Mouse (Mus musculus): ENCODE measurements around the gene Apbb1. TPM values are rescaled to one million over a fixed set of nuclear protein-coding genes. Genes with fewer than 3 reads are reported as not detected.

Gene Apbb1
- polyA plus RNA-seq, 1 experiment from 2014 or later = 106 TPM

DNA sequence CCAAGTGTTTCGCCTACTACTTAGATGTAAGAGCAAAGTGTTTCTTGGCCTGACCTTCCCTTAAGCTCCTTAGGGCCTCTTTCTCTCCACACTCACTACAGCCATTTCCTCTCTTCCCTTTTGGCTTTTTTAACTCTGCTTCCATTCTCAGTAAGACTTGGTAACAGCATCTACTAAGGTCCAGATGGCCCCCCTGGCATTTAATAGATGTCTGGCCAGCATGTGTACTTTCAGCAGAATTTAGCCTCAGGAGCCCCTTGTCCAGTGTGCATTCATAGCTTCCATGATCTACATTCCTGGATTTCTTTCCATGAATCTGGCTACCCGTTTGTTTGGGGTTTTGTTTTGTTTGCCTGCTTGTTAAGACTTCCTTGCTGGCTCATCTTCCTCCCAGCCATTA is 3.0 kb downstream of the Apbb1 start:
- no peaks in the 10 kb centered on the region for H3K27me3 ChIP-seq (ENCODE audit: control insufficient read depth, insufficient read depth, low read length)
- no peaks in the 10 kb centered on the region for H3K9me3 ChIP-seq (ENCODE audit: control insufficient read depth, low read length)
- DNase-seq (ENCODE audit: low spot score) (no peak), ATAC-seq (replicated peaks; ENCODE audit: low FRiP score) (no peak)
- H3K4me1 ChIP-seq (replicated peaks; ENCODE audit: control insufficient read depth, insufficient read depth, low read length) = peaks cover 4% of the 10 kb centered on the region
- no peak overlapping the region for H3K4me2 ChIP-seq (ENCODE audit: low read depth, low read length, severe bottlenecking)
- H3K27ac ChIP-seq (ENCODE audit: low read depth, low read length) = no peak overlapping the region
- 78% methylated on average over 2 of the region's 2 CpGs for whole genome bisulfite sequencing
- H3K36me3 ChIP-seq (ENCODE audit: control insufficient read depth, insufficient read depth, low read length) = peaks cover under 1% of the 10 kb centered on the region; the same call in 1 of the 2 replicates
- no peak overlapping the region for H3K4me3 ChIP-seq (ENCODE audit: low read depth, low read length)
- H3K9ac ChIP-seq (ENCODE audit: low read length) = no peak overlapping the region

DNA sequence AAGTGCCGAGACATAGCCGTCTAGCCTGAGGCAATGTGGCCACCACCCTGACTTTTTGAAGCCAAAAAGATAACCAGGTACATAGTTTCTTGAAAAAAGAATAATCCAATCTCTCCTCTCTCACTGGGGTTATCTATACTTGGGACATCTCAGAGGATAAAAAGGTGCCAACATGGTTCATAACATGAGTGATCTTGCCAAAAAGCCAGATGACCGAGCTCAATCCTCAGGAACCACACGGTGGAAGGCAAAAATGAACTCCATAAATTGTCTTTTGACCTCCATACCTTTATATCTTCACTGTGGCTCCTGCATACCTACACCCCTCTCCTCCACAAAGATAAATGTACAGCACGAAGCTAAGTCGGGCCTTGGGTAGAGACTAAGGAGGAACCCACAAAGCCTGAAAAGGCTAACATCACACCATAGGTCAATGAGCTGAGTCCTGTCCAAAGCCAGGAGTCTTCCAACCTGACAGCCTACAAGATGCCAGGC is 4.0 kb downstream of the Apbb1 start:
- ATAC-seq (replicated peaks; ENCODE audit: low FRiP score) (no peak), DNase-seq (ENCODE audit: low spot score) (no peak)
- peaks cover 4% of the 10 kb centered on the region for H3K4me1 ChIP-seq (replicated peaks; ENCODE audit: control insufficient read depth, insufficient read depth, low read length)
- no peak overlapping the region for H3K27ac ChIP-seq (ENCODE audit: low read depth, low read length)
- H3K27me3 ChIP-seq (ENCODE audit: control insufficient read depth, insufficient read depth, low read length) = no peaks in the 10 kb centered on the region
- H3K4me3 ChIP-seq (ENCODE audit: low read depth, low read length) = no peak overlapping the region
- no peak overlapping the region for H3K4me2 ChIP-seq (ENCODE audit: low read depth, low read length, severe bottlenecking)
- H3K36me3 ChIP-seq (ENCODE audit: control insufficient read depth, insufficient read depth, low read length) = peaks cover 3% of the 10 kb centered on the region; the same call in 1 of the 2 replicates
- no peaks in the 10 kb centered on the region for H3K9me3 ChIP-seq (ENCODE audit: control insufficient read depth, low read length)
- H3K9ac ChIP-seq (ENCODE audit: low read length) = no peak overlapping the region
- WGBS = 93% methylated on average over 6 of the region's 6 CpGs

DNA sequence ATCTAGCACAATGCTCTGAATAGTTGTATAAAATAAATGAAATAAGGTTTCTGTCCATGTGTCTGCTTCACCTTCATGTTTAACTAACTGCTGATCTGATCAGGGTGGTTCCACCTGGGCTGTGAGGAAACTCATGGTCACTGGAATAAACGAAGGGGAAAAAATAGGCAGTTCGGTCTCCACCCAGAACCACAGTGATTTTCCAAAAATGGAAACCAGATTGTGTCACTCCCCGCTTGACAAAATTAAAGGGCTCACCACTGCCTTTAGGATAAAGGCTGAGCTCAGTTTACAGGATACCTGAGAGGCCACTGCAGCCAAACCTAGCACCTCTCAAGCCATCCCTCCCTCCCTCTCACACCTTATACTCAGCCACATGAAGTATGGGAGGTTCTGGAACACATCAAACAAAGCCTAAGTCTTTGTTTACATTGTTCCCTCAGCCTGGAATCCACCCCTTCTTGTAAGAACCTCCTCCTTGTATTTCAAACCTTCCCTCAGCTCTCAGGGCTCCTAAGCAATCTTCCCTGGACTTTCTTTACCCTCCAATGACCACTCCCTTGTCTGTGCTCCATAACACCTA is 5.2 kb downstream of the Apbb1 start:
- ATAC-seq (replicated peaks; ENCODE audit: low FRiP score) = no peak
- 91% methylated on average over 3 of the region's 3 CpGs for whole genome bisulfite sequencing
- Histone ChIP-seq H3K27me3 (ENCODE audit: control insufficient read depth, insufficient read depth, low read length) (no peaks in the 10 kb centered on the region), H3K27ac (ENCODE audit: low read depth, low read length) (no peak overlapping the region), H3K9me3 (ENCODE audit: control insufficient read depth, low read length) (no peaks in the 10 kb centered on the region), H3K4me1 (replicated peaks; ENCODE audit: control insufficient read depth, insufficient read depth, low read length) (peaks cover 4% of the 10 kb centered on the region), H3K4me3 (ENCODE audit: low read depth, low read length) (no peak overlapping the region), H3K36me3 (ENCODE audit: control insufficient read depth, insufficient read depth, low read length) (peaks cover 3% of the 10 kb centered on the region; the same call in 1 of the 2 replicates), H3K4me2 (ENCODE audit: low read depth, low read length, severe bottlenecking) (no peak overlapping the region), H3K9ac (ENCODE audit: low read length) (no peak overlapping the region)
- no peak for DNase-seq (ENCODE audit: low spot score)

DNA sequence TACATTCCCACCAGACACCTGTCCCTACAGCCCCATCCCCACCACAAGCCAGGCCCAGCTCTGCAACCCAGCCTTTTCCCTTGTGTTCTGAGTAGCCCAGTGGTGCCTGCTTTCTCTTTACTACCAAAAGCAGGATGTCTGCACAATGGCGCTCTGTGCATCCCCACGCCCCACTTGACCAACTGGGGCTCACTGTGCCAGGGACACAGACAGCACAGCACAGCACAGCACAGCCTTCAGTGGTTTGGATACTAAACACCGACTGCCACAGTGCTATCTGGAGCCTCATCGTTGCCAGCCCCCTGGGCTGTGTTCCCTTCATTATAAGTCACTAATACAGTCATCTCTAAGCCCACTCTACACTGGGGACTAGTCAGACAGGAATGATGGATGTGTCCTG is 6.9 kb downstream of the Apbb1 start:
- no peak overlapping the region for H3K9ac ChIP-seq (ENCODE audit: low read length)
- no peak overlapping the region for H3K4me2 ChIP-seq (ENCODE audit: low read depth, low read length, severe bottlenecking)
- H3K4me3 ChIP-seq (ENCODE audit: low read depth, low read length) = no peak overlapping the region
- ATAC-seq (replicated peaks; ENCODE audit: low FRiP score) = no peak
- peaks cover 3% of the 10 kb centered on the region; the same call in 1 of the 2 replicates for H3K36me3 ChIP-seq (ENCODE audit: control insufficient read depth, insufficient read depth, low read length)
- WGBS = 95% methylated on average over 4 of the region's 4 CpGs
- peaks cover 5% of the 10 kb centered on the region for H3K4me1 ChIP-seq (replicated peaks; ENCODE audit: control insufficient read depth, insufficient read depth, low read length)
- no peaks in the 10 kb centered on the region for H3K9me3 ChIP-seq (ENCODE audit: control insufficient read depth, low read length)
- no peak overlapping the region for H3K27ac ChIP-seq (ENCODE audit: low read depth, low read length)
- H3K27me3 ChIP-seq (ENCODE audit: control insufficient read depth, insufficient read depth, low read length) = no peaks in the 10 kb centered on the region
- no peak for DNase-seq (ENCODE audit: low spot score)

DNA sequence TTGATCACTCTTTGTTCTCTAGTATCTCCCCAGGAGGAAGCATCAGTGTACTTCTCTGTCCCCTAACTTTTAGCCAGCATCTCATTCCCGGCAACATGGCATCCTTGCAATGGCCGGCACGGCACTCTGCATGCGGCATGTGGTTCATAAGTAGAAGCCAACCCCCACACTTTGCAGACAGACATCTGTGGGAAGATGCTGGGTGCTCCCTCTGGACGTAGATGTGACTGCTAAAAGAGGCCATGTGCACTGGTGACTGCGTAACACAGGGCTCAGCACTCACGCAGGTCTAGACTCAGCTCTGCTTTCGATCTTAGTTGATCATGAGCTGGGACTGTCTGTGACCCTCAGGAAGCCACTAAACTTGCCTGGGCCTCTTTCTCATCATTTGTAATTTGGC is 8.5 kb downstream of the Apbb1 start:
- H3K9ac ChIP-seq (ENCODE audit: low read length) = no peak overlapping the region
- ATAC-seq (replicated peaks; ENCODE audit: low FRiP score) (no peak), DNase-seq (ENCODE audit: low spot score) (no peak)
- H3K27me3 ChIP-seq (ENCODE audit: control insufficient read depth, insufficient read depth, low read length) = no peaks in the 10 kb centered on the region
- 95% methylated on average over 8 of the region's 8 CpGs for WGBS
- no peaks in the 10 kb centered on the region for H3K9me3 ChIP-seq (ENCODE audit: control insufficient read depth, low read length)
- H3K4me2 ChIP-seq (ENCODE audit: low read depth, low read length, severe bottlenecking) = no peak overlapping the region
- H3K4me3 ChIP-seq (ENCODE audit: low read depth, low read length) = no peak overlapping the region
- H3K4me1 ChIP-seq (replicated peaks; ENCODE audit: control insufficient read depth, insufficient read depth, low read length) = peaks cover 14% of the 10 kb centered on the region
- no peak overlapping the region for H3K27ac ChIP-seq (ENCODE audit: low read depth, low read length)
- peaks cover 3% of the 10 kb centered on the region; the same call in 1 of the 2 replicates for H3K36me3 ChIP-seq (ENCODE audit: control insufficient read depth, insufficient read depth, low read length)

DNA sequence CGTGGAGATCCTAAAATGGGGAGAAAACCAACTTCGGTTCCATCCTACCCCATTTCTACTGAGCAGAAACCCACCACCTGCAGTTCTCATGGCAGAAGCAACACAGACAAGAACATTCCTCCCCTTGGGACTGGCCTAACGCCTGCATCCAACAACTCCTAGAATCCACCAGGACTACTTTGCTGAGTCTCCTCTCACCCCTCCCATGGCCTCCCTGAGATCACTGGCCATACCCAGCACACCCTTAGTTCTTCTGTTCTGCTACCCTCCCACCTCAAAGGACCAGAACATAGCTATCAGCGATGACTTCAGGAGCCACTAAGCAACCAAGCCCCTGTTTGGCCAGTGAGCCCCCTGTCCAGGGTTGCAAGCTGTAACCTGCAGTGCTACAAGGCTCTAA is 10.7 kb downstream of the Apbb1 start:
- no peak overlapping the region for H3K4me2 ChIP-seq (ENCODE audit: low read depth, low read length, severe bottlenecking)
- peaks cover 3% of the 10 kb centered on the region; the same call in 1 of the 2 replicates for H3K36me3 ChIP-seq (ENCODE audit: control insufficient read depth, insufficient read depth, low read length)
- H3K4me3 ChIP-seq (ENCODE audit: low read depth, low read length) = no peak overlapping the region
- ATAC-seq (replicated peaks; ENCODE audit: low FRiP score) (no peak), DNase-seq (ENCODE audit: low spot score) (no peak)
- H3K27me3 ChIP-seq (ENCODE audit: control insufficient read depth, insufficient read depth, low read length) = no peaks in the 10 kb centered on the region
- no peaks in the 10 kb centered on the region for H3K9me3 ChIP-seq (ENCODE audit: control insufficient read depth, low read length)
- H3K9ac ChIP-seq (ENCODE audit: low read length) = no peak overlapping the region
- no peak overlapping the region for H3K27ac ChIP-seq (ENCODE audit: low read depth, low read length)
- 75% methylated on average over 4 of the region's 4 CpGs for WGBS
- H3K4me1 ChIP-seq (replicated peaks; ENCODE audit: control insufficient read depth, insufficient read depth, low read length) = peaks cover 14% of the 10 kb centered on the region

DNA sequence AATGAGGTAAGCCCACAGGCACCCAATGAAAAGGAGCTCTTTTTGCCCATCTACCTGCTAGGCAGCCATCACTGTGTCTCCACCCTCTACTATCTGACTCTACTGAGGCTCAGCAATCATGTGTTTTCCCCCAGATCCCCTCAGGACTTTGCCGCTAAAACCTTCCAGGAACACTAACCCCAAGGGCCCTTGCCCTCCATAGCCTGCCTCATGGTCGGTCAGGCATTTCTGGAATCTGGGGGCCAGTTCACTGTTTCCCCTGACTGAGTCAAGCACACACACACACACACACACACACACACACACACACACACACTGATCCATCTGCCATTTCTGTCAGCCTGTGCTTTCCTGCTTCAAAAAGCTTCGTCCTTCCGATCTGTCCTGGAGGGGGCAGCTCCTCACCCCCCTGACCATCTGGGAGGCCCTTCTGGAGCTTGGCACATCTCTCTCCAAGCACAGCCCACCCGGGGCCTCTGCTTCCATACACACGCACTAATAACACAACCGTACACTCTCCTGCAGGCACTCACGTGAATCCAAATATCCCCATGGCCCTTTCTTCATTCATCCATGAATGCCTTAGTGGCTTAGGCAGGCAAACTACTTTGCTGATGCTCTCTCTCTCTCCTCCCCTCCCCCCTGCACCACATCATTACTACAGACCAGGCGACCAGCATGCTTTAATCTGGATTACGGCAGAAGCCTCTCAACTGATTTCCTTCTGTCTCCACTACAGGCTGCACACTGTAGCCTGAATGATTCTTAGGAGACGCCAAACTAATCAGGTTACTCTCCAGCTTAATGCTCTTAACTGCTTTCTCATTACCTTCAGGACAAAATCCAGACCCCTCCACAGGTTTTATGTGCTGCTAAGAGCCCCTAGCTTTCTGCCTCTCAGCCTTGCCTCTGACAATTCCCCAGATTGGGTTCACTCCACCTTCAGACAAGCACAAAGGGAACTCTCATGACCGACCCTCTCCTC is 11.6 kb downstream of the Apbb1 start:
- DNase-seq (ENCODE audit: low spot score) (no peak), ATAC-seq (replicated peaks; ENCODE audit: low FRiP score) (peak; percentile 31)
- WGBS = 16% methylated on average over 12 of the region's 12 CpGs
- Histone ChIP-seq H3K4me2 (ENCODE audit: low read depth, low read length, severe bottlenecking) (peak overlapping the region; percentile 12; the same call in 1 of the 2 replicates), H3K36me3 (ENCODE audit: control insufficient read depth, insufficient read depth, low read length) (peaks cover 3% of the 10 kb centered on the region; the same call in 1 of the 2 replicates), H3K9ac (ENCODE audit: low read length) (peak overlapping the region; percentile 37), H3K27ac (ENCODE audit: low read depth, low read length) (peak overlapping the region; percentile 66), H3K4me3 (ENCODE audit: low read depth, low read length) (no peak overlapping the region), H3K27me3 (ENCODE audit: control insufficient read depth, insufficient read depth, low read length) (no peaks in the 10 kb centered on the region), H3K9me3 (ENCODE audit: control insufficient read depth, low read length) (no peaks in the 10 kb centered on the region), H3K4me1 (replicated peaks; ENCODE audit: control insufficient read depth, insufficient read depth, low read length) (peaks cover 14% of the 10 kb centered on the region)

DNA sequence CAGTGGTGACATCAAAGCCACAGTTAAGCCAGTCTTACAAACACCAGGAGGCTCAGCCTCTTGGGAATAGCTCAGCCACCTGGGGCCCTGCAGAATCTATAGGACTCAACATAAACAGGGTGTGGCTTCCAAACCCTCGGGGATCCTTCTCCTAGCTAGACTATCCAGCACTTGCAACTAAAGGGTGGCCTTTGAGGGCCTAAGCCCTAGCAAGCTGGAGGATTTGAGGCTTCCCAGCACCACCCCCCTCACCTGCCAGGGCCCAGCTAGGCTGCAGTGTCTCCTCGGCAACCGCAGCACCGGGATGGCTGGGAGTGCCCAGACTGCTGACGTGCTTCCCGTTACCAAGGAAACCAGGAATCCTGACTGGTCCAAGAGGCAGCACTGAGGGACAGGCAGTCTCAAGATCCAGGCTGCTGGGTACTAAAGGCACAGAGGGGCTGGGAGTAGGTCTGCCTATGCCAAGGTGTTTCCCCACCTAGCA is 12.4 kb downstream of the Apbb1 start:
- ATAC-seq (replicated peaks; ENCODE audit: low FRiP score) (peak; percentile 89), DNase-seq (ENCODE audit: low spot score) (peak; percentile 78)
- Histone ChIP-seq H3K27me3 (ENCODE audit: control insufficient read depth, insufficient read depth, low read length) (no peaks in the 10 kb centered on the region), H3K36me3 (ENCODE audit: control insufficient read depth, insufficient read depth, low read length) (peaks cover 3% of the 10 kb centered on the region; the same call in 1 of the 2 replicates), H3K9ac (ENCODE audit: low read length) (no peak overlapping the region; the same call in 1 of the 2 replicates), H3K9me3 (ENCODE audit: control insufficient read depth, low read length) (no peaks in the 10 kb centered on the region), H3K4me2 (ENCODE audit: low read depth, low read length, severe bottlenecking) (peak overlapping the region; percentile 34; the same call in 1 of the 2 replicates), H3K4me3 (ENCODE audit: low read depth, low read length) (no peak overlapping the region), H3K27ac (ENCODE audit: low read depth, low read length) (peak overlapping the region; percentile 66), H3K4me1 (replicated peaks; ENCODE audit: control insufficient read depth, insufficient read depth, low read length) (peaks cover 14% of the 10 kb centered on the region)
- 4% methylated on average over 6 of the region's 6 CpGs for WGBS
